Mouse (Mus musculus): ENCODE data around the gene Boc.

GRCm38 (mm10) chr16:44557084-44557483 lies 1.6 kb downstream of the Boc start:
- no peak for TF ChIP-seq CTCF (IDR thresholded peaks at IDR 0.05; ENCODE audit: control insufficient read depth, insufficient read depth, low read length)
- TF ChIP-seq POLR2A (IDR thresholded peaks at IDR 0.05; ENCODE audit: borderline replicate concordance, control insufficient read depth, low read depth, low read length): no peak

All from bone marrow, adult 2 months (tissue).